Mouse (Mus musculus): ENCODE data around the gene Iqcb1. TPM values are rescaled to one million over a fixed set of nuclear protein-coding genes. Genes with fewer than 3 reads are reported as not detected.

Iqcb1 gene
- polyA plus RNA-seq, 1 experiment from 2014 or later: 61.5 TPM

DNA sequence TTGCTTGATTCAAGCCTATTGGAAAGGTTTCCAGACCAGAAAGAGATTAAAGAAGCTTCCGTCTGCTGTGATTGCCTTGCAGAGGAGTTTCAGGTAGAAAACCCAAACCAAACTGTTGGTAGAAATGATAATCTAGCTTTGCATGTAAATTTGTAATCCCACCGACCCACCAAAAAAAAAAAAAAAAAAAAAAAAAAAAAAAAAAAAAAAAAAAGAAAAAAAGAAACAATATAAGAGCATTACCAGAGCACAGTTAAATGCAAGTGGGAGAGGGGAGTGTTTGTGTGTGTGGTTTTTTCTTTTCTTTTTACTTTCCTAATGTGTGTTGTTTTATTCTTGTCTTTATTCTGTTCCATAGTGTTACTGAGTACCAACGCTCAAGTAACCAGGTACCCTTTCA lies 23.0 kb downstream of the Iqcb1 start:
- Histone ChIP-seq H3K36me3 (replicated peaks; ENCODE audit: control insufficient read depth, insufficient read depth) (peaks cover 57% of the 10 kb centered on the region), H3K27ac (no peak overlapping the region), H3K4me3 (replicated peaks; ENCODE audit: low read length) (no peak overlapping the region), H3K9me3 (ENCODE audit: control insufficient read depth, low read length) (no peaks in the 10 kb centered on the region), H3K27me3 (ENCODE audit: control insufficient read depth, insufficient read depth, low read length) (no peaks in the 10 kb centered on the region), H3K4me2 (replicated peaks) (no peak overlapping the region), H3K9ac (no peak overlapping the region), H3K4me1 (replicated peaks; ENCODE audit: control insufficient read depth, insufficient read depth, low read length) (no peaks in the 10 kb centered on the region)
- ATAC-seq (ENCODE audit: low FRiP score) (no peak), DNase-seq (ENCODE audit: low spot score) (no peak)
- over 99% methylated on average over 3 of the region's 3 CpGs for WGBS

DNA sequence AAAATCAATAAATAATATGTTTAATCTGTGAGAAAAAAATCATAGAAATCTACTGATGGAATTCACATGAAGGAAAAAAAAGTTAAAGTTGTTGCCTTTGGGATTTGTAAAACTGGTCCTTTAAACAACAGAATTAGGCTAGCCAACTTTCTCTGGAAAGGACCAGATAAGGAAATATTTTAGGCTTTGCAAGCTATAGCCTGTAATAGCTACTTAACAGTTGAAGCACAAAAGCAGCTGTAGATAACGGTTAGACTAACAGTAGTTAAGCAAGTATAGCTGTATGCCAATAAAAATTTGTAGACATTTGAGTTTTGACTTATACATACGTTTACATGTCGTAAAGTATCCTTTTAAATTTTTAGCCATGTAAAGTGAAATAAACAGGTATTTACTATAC lies 35.4 kb downstream of the Iqcb1 start:
- no peak overlapping the region for H3K9ac ChIP-seq
- H3K27ac ChIP-seq: no peak overlapping the region
- no peak for ATAC-seq (ENCODE audit: low FRiP score)
- 97% methylated on average over 3 of the region's 3 CpGs for WGBS
- peaks cover 65% of the 10 kb centered on the region for H3K36me3 ChIP-seq (replicated peaks; ENCODE audit: control insufficient read depth, insufficient read depth)
- H3K4me3 ChIP-seq (replicated peaks; ENCODE audit: low read length): no peak overlapping the region
- no peak overlapping the region for H3K4me2 ChIP-seq (replicated peaks)
- no peak for DNase-seq (ENCODE audit: low spot score)
- no peaks in the 10 kb centered on the region for H3K27me3 ChIP-seq (ENCODE audit: control insufficient read depth, insufficient read depth, low read length)
- H3K9me3 ChIP-seq (ENCODE audit: control insufficient read depth, low read length): no peaks in the 10 kb centered on the region
- H3K4me1 ChIP-seq (replicated peaks; ENCODE audit: control insufficient read depth, insufficient read depth, low read length): no peaks in the 10 kb centered on the region

DNA sequence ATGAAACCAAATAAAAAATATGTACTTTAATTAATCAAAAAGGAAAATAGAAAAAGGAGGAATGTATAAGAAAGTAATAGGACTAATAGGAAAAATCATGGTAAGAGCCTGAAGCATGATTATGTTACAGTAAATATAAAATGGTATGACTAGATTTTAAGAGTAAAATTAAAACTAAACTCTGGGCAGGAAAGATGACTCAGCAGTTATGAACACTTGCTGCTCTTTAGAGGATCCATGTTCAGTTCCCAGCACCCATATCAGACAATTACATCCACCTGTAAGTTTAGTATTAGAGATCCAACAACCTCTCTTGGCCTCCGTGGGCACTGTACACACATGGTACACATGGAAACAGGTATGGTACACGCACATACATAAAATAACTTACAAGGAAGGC lies 41.3 kb downstream of the Iqcb1 start:
- ATAC-seq (ENCODE audit: low FRiP score) (no peak), DNase-seq (ENCODE audit: low spot score) (no peak)
- Histone ChIP-seq H3K4me1 (replicated peaks; ENCODE audit: control insufficient read depth, insufficient read depth, low read length) (peaks cover 6% of the 10 kb centered on the region), H3K36me3 (replicated peaks; ENCODE audit: control insufficient read depth, insufficient read depth) (peaks cover 69% of the 10 kb centered on the region), H3K27ac (no peak overlapping the region), H3K9ac (no peak overlapping the region), H3K27me3 (ENCODE audit: control insufficient read depth, insufficient read depth, low read length) (no peaks in the 10 kb centered on the region), H3K9me3 (ENCODE audit: control insufficient read depth, low read length) (no peaks in the 10 kb centered on the region), H3K4me3 (replicated peaks; ENCODE audit: low read length) (no peak overlapping the region), H3K4me2 (replicated peaks) (no peak overlapping the region)
- 98% methylated on average over 2 of the region's 2 CpGs for WGBS

DNA sequence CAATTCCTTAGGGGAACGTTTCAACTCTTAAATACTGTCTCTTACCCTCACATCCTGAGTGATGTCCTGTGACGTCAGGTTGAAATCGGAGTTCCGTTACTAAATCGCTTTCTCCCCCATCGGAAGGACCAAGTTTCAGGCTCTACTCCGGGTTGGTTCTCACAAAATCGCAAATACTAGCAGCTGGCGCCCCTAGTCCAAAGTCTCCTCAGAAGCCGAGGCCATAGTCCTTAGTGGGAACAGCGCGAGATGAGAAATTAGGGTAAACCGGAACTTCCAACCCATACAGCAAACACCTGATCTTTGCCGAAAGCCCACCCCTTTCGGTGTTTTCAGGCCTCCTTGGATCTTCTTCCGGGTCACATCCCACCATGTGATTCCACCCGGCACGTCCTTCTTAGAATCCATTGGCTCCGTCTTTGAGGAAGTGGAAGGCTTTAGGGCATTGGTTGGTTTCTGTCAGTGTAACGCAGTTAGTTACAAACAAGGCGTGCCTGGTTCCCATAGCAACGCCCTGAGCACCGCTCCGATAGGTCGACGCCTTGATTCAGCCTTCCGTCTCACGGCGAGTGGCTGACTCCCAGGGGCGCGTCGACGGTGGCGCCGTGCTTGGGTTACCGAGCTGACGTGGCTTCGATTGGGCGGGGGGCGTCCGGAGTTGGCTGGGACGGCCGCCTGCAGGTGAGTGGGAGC lies 46.5 kb downstream of the Iqcb1 start, which contains the start of the genes Eaf2 and Golgb1:
Gene Eaf2, minus strand, starts transcription at position 421 of the 693 bp plus-strand sequence.
Gene Golgb1, plus strand, starts transcription at position 558 of the 693 bp plus-strand sequence.
- no peaks in the 10 kb centered on the region for H3K9me3 ChIP-seq (ENCODE audit: control insufficient read depth, low read length)
- ATAC-seq (ENCODE audit: low FRiP score) (peak; percentile 100), DNase-seq (ENCODE audit: low spot score) (peak; percentile 98)
- peak within 1 kb of the TSS; percentile 60 for H3K4me2 ChIP-seq (replicated peaks)
- H3K27ac ChIP-seq: peak within 1 kb of the TSS; percentile 79
- peak within 1 kb of the TSS; percentile 70 for H3K4me3 ChIP-seq (replicated peaks; ENCODE audit: low read length)
- H3K4me1 ChIP-seq (replicated peaks; ENCODE audit: control insufficient read depth, insufficient read depth, low read length): peaks cover 13% of the 10 kb centered on the region
- peak within 1 kb of the TSS; percentile 76 for H3K9ac ChIP-seq
- WGBS: under 1% methylated on average over 43 of the region's 43 CpGs
- H3K36me3 ChIP-seq (replicated peaks; ENCODE audit: control insufficient read depth, insufficient read depth): peaks cover 27% of the 10 kb centered on the region
- H3K27me3 ChIP-seq (ENCODE audit: control insufficient read depth, insufficient read depth, low read length): no peaks in the 10 kb centered on the region

DNA sequence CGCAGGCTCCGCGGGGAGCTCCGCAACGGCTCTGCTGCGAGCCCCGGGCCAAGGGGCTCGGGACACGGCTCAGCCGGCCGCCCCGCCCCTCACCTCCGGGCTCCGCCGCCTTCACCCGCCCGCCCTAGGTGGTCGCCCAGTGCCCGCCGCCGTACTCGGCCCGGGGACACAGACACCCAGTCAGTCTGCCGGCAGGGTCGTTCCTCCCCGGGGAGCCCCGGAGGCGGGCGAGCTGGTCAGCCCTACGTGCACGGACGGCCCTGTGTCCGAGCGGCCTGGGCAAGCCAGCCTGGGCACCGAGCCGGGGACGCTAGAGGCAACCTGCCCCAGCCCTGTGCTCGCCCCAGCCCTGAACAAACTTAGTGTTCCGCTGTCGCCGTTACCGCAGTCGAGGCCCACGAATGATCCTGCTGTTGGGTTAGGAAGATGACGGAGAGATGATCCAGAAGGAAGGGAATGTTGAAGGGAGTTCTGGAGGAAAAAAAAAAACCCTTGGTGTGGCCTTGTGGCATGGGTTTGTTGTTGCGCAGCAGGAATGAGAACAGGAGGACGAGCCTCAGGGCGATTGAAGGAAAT lies 47.2 kb downstream of the Iqcb1 start:
- H3K27ac ChIP-seq: peak overlapping the region; percentile 79
- peak overlapping the region; percentile 70 for H3K4me3 ChIP-seq (replicated peaks; ENCODE audit: low read length)
- no peaks in the 10 kb centered on the region for H3K27me3 ChIP-seq (ENCODE audit: control insufficient read depth, insufficient read depth, low read length)
- peak; percentile 25 for DNase-seq (ENCODE audit: low spot score)
- peak overlapping the region; percentile 60 for H3K4me2 ChIP-seq (replicated peaks)
- no peaks in the 10 kb centered on the region for H3K9me3 ChIP-seq (ENCODE audit: control insufficient read depth, low read length)
- peaks cover 13% of the 10 kb centered on the region for H3K4me1 ChIP-seq (replicated peaks; ENCODE audit: control insufficient read depth, insufficient read depth, low read length)
- H3K36me3 ChIP-seq (replicated peaks; ENCODE audit: control insufficient read depth, insufficient read depth): peaks cover 23% of the 10 kb centered on the region
- peak overlapping the region; percentile 76 for H3K9ac ChIP-seq
- ATAC-seq (ENCODE audit: low FRiP score): no peak; the same call in 1 of the 2 replicates
- WGBS: under 1% methylated on average over 42 of the region's 48 CpGs

DNA sequence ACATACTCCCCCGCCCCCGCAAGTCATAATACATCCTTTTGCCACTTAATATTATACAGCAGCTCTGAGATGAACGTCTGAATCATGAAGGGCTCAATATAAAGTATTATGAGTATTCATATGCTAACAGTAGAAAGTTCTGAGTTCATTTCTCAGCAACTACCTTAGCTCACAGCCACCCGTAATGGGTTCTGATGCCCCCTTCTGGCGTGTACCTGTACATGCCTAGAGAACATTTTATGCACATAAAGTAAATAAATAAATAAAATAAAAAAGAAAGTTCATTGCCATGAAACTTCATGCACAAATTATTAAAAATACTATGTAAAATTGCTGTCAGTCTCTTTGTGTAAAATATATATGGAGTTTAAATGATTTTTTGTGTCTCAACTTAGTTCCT lies 49.1 kb downstream of the Iqcb1 start:
- Histone ChIP-seq H3K27ac (no peak overlapping the region), H3K9me3 (ENCODE audit: control insufficient read depth, low read length) (no peaks in the 10 kb centered on the region), H3K9ac (no peak overlapping the region), H3K4me3 (replicated peaks; ENCODE audit: low read length) (no peak overlapping the region), H3K4me1 (replicated peaks; ENCODE audit: control insufficient read depth, insufficient read depth, low read length) (peaks cover 13% of the 10 kb centered on the region), H3K36me3 (replicated peaks; ENCODE audit: control insufficient read depth, insufficient read depth) (peaks cover 9% of the 10 kb centered on the region), H3K4me2 (replicated peaks) (no peak overlapping the region), H3K27me3 (ENCODE audit: control insufficient read depth, insufficient read depth, low read length) (no peaks in the 10 kb centered on the region)
- 76% methylated on average over 5 of the region's 5 CpGs for WGBS
- ATAC-seq (ENCODE audit: low FRiP score) (no peak), DNase-seq (ENCODE audit: low spot score) (no peak)

DNA sequence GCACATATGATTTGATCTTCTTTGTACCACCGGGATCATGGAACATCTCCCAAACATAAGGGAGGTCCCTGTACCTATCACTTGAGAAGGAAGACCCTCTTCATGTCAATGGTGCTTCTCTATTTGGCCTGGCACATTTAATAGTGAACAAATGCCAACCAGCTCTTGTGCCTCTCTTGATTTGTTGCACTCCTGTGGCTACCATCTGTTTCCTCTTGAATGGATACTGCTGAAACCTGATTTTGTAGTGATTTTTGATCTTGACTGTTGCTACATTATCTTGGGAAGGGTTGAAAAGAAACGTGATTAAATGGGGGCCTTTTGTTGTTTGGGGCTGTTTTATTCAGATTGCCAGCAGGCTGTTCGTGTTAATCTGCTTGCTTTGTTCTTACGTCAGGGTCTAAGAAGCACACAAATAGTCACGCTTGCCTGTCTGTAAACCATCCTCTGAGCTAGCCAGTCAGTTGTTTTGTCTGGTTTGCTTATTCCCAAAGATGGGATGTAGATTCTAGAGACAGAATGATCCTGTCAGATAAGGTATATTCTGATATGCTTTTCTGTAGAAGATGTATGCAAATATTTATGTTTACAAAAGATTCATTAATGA lies 54.7 kb downstream of the Iqcb1 start:
- Histone ChIP-seq H3K9ac (no peak overlapping the region), H3K27ac (peak overlapping the region; percentile 8; the same call in 1 of the 2 replicates), H3K4me2 (replicated peaks) (no peak overlapping the region), H3K9me3 (ENCODE audit: control insufficient read depth, low read length) (no peaks in the 10 kb centered on the region), H3K4me1 (replicated peaks; ENCODE audit: control insufficient read depth, insufficient read depth, low read length) (no peaks in the 10 kb centered on the region), H3K4me3 (replicated peaks; ENCODE audit: low read length) (no peak overlapping the region), H3K27me3 (ENCODE audit: control insufficient read depth, insufficient read depth, low read length) (no peaks in the 10 kb centered on the region), H3K36me3 (replicated peaks; ENCODE audit: control insufficient read depth, insufficient read depth) (peaks cover 14% of the 10 kb centered on the region)
- ATAC-seq (ENCODE audit: low FRiP score) (peak; percentile 43; the same call in 1 of the 2 replicates), DNase-seq (ENCODE audit: low spot score) (no peak)
- WGBS: 31% methylated on average over 5 of the region's 5 CpGs

DNA sequence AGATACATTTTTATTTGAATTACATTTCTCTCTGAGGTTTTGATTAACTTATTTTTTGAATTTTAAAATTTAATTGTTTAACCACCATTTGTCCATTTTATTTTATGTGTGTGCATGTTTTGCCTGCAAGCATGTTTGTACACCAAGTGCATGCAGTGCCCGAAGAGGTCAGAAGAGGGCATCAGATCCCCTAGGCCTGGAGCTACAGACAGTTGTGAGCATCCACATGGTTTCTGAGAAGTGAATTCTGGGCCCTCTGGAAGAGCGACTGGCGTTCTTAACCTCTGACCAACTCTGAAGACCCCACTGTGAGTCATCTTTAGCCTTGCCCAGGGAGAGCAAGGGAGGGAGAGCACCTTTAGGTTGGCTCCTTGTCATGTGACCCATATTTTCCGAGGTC lies 56.7 kb downstream of the Iqcb1 start:
- Histone ChIP-seq H3K4me1 (replicated peaks; ENCODE audit: control insufficient read depth, insufficient read depth, low read length) (no peaks in the 10 kb centered on the region), H3K9ac (no peak overlapping the region), H3K4me3 (replicated peaks; ENCODE audit: low read length) (no peak overlapping the region), H3K9me3 (ENCODE audit: control insufficient read depth, low read length) (no peaks in the 10 kb centered on the region), H3K27ac (no peak overlapping the region), H3K36me3 (replicated peaks; ENCODE audit: control insufficient read depth, insufficient read depth) (peaks cover 33% of the 10 kb centered on the region), H3K4me2 (replicated peaks) (no peak overlapping the region), H3K27me3 (ENCODE audit: control insufficient read depth, insufficient read depth, low read length) (no peaks in the 10 kb centered on the region)
- 91% methylated on average over 4 of the region's 4 CpGs for WGBS
- ATAC-seq (ENCODE audit: low FRiP score): no peak
- DNase-seq (ENCODE audit: low spot score): no peak

DNA sequence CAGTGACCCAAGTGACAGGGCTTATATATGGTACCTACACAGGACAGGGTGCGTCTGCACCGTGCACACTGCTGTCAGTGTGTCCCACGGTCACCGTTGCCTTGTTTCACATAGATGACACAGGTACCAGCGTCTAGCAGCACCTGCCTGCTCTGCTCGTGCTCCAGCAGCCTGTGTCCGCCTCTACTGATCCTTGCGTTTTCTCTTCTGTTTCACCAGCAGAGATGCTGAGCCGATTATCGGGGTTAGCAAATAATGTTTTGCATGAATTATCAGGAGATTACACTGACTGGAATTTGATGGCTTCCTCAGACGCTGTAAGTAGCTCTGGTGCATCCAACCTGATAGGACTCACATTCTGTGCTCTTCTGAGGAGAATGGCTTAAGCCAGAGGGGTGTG lies 57.7 kb downstream of the Iqcb1 start:
- DNase-seq (ENCODE audit: low spot score) (no peak), ATAC-seq (ENCODE audit: low FRiP score) (no peak)
- Histone ChIP-seq H3K4me3 (replicated peaks; ENCODE audit: low read length) (no peak overlapping the region), H3K36me3 (replicated peaks; ENCODE audit: control insufficient read depth, insufficient read depth) (peaks cover 41% of the 10 kb centered on the region), H3K27me3 (ENCODE audit: control insufficient read depth, insufficient read depth, low read length) (no peaks in the 10 kb centered on the region), H3K27ac (no peak overlapping the region), H3K9ac (no peak overlapping the region), H3K4me2 (replicated peaks) (no peak overlapping the region), H3K9me3 (ENCODE audit: control insufficient read depth, low read length) (no peaks in the 10 kb centered on the region), H3K4me1 (replicated peaks; ENCODE audit: control insufficient read depth, insufficient read depth, low read length) (no peaks in the 10 kb centered on the region)
- 96% methylated on average over 11 of the region's 11 CpGs for WGBS
